Mouse (Mus musculus) heart, embryonic 14.5 days (tissue): ENCODE results near the gene Zbtb7b. TPM values are rescaled to one million over a fixed set of nuclear protein-coding genes. Genes with fewer than 3 reads are reported as not detected.

Source experiments
- ATAC-seq: fragments of 200-750 bp; cut with Nextera tagmentation; 2 replicates; pipeline ENCODE4 v1.8.0; 2017; ENCODE audit warnings: low read depth, moderate TSS enrichment; ENCODE audit not compliant: insufficient number of reproducible peaks, insufficient read depth, low FRiP score
- H3K27ac ChIP-seq, 2 experiments: fragments of 200-500 bp in 1 of 2; fragments of 300-500 bp in 1 of 2; sonication (generic) in 1 of 2; replicated peaks in 1 of 2; 2 replicates each; pipeline ENCODE4 v1.5.1; 2012 to 2014; ENCODE audit warnings: low read depth in 2 of 2, low read length in 2 of 2, control low read depth in 1 of 2, mild to moderate bottlenecking in 1 of 2, mixed read lengths in 1 of 2; ENCODE audit not compliant: control insufficient read depth in 1 of 2, insufficient read depth in 1 of 2
- H3K27me3 ChIP-seq: fragments of 300-500 bp; sonication (generic); 2 replicates; pipeline ENCODE4 v1.6.1; 2014; ENCODE audit warnings: mild to moderate bottlenecking, low read length, control low read depth; ENCODE audit not compliant: control insufficient read depth, insufficient read depth
- H3K36me3 ChIP-seq: fragments of 300-500 bp; sonication (generic); 2 replicates; pipeline ENCODE4 v1.6.1; 2014; ENCODE audit warnings: mild to moderate bottlenecking, control low read depth, low read length, mixed read lengths; ENCODE audit not compliant: control insufficient read depth, insufficient read depth
- H3K4me1 ChIP-seq, 2 experiments: fragments of 200-500 bp in 1 of 2; fragments of 300-500 bp in 1 of 2; sonication (generic) in 1 of 2; 2 replicates each; pipeline ENCODE4 v1.6.1; 2012 to 2014; ENCODE audit warnings: low read length in 2 of 2, control low read depth in 1 of 2, mixed read lengths in 1 of 2; ENCODE audit not compliant: control insufficient read depth in 2 of 2, insufficient read depth in 2 of 2
- H3K4me2 ChIP-seq: fragments of 300-500 bp; sonication (generic); 2 replicates; pipeline ENCODE4 v1.6.1; 2014; ENCODE audit warnings: mild to moderate bottlenecking, low read length
- H3K4me3 ChIP-seq, 2 experiments: fragments of 200-500 bp in 1 of 2; fragments of 300-500 bp in 1 of 2; sonication (generic) in 1 of 2; 2 replicates each; pipeline ENCODE4 v1.5.1; 2012 to 2014; ENCODE audit warnings: low read length in 2 of 2, mild to moderate bottlenecking in 2 of 2, control low read depth in 1 of 2, low read depth in 1 of 2, moderate library complexity in 1 of 2; ENCODE audit not compliant: control insufficient read depth in 1 of 2, insufficient read depth in 1 of 2
- H3K9ac ChIP-seq: fragments of 300-500 bp; sonication (generic); 2 replicates; pipeline ENCODE4 v1.6.1; 2014; ENCODE audit warnings: mild to moderate bottlenecking, low read length
- H3K9me3 ChIP-seq: fragments of 300-500 bp; sonication (generic); 2 replicates; pipeline ENCODE4 v1.6.1; 2016; ENCODE audit warnings: low read length, control low read depth; ENCODE audit not compliant: control insufficient read depth
- WGBS: fragments of 180-500 bp; shearing (Covaris S2); extraction: QIAGEN DNeasy Blood & Tissue Kit; methylation state at CpG from one replicate; pipeline ENCODE4 v1.1.7; 2014; 5-methylcytosine and 5-hydroxymethylcytosine counted together
- polyA plus RNA-seq: library from polyadenylated mRNA; unstranded; fragments of >200 nt; fragmentation: Nextera tagmentation; extraction: Ambion mirVana; gene quantifications from 2 replicates; pipeline ENCODE4 v1.2.1, GENCODE M21; 2014

Zbtb7b gene
- polyA plus RNA-seq, 1 experiment from 2014 or later: 1.8 TPM

DNA sequence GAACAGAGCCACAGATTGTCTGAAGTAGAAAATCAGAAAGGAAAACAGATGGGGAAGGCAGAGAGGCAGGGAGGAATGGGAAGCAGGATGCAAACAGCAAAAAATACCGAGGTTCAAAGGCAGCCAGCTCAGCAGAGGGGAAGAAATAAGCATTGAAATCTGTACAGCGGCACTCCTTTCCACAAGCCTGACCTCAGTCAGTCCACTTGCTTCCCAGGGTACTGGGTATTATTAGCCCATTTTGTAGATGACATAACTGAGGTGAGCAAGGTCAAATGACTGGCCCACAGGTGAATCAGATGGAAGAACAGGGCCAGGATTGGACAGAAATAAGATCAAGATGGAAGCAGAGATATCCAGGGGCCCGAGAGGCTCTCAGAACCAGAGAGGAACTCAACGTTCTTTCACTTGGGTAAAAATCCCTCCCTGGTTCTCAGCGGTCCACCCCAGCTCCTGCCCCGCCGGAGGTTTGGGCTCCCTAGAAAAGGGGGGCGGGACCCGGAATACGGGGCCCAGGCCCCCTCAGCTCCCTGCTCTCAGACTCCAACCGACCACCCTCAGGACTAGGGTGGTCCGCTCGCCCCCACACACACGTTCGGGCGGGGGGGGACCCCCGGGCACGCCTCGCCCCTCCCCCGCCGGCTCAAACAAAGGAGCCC lies 57.4 kb downstream of the Zbtb7b start:
- H3K36me3 ChIP-seq: peaks cover 25% of the 10 kb centered on the region
- peaks cover 8 to 9% of the 10 kb centered on the region in 2 experiments; a peak in 3 of 4 replicates for H3K4me1 ChIP-seq
- H3K27me3 ChIP-seq: no peaks in the 10 kb centered on the region
- H3K4me2 ChIP-seq: peak overlapping the region; percentile 91
- H3K4me3 ChIP-seq: peak overlapping the region; percentile 85 to 92
- H3K27ac ChIP-seq: peak overlapping the region; percentile 42 to 79
- under 1% methylated on average over 19 of the region's 21 CpGs for WGBS
- no peak for ATAC-seq
- H3K9me3 ChIP-seq: no peaks in the 10 kb centered on the region
- peak overlapping the region; percentile 92 for H3K9ac ChIP-seq

DNA sequence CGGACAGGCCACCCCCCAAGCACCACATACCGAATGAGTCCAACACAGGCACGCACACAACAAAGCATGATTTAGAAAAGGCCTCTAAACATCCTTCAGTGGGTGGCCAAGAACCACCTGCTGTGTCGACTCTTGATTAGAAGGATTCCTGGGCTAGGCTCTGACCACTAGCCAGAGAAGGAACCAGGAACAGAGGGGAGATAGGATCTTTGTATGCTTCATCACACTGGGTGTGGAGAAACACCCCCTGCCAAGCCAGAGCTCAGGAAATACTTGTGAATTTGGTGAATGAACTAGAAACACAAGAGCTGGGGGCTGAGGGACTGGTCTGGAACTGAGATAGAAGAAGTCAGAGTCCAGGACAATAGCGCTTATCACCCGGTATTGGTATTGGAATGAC lies 58.0 kb downstream of the Zbtb7b start:
- no peak for ATAC-seq
- WGBS: 18% methylated on average over 6 of the region's 6 CpGs
- Histone ChIP-seq H3K9ac (peak overlapping the region; percentile 92), H3K4me2 (peak overlapping the region; percentile 91), H3K27me3 (no peaks in the 10 kb centered on the region), H3K9me3 (no peaks in the 10 kb centered on the region), H3K36me3 (peaks cover 22% of the 10 kb centered on the region), H3K27ac (no peak overlapping the region), H3K4me1 (peaks cover 8 to 9% of the 10 kb centered on the region in 2 experiments; a peak in 3 of 4 replicates), H3K4me3 (peak overlapping the region; percentile 85 to 92; a peak in 3 of 4 replicates)

- Histone ChIP-seq H3K9me3 (no peaks in the 10 kb centered on the region), H3K27ac (no peak overlapping the region), H3K27me3 (no peaks in the 10 kb centered on the region), H3K36me3 (peaks cover 22% of the 10 kb centered on the region), H3K9ac (no peak overlapping the region), H3K4me3 (no peak overlapping the region), H3K4me2 (no peak overlapping the region), H3K4me1 (peaks cover 11 to 15% of the 10 kb centered on the region in 2 experiments; a peak in 3 of 4 replicates)
- no peak for ATAC-seq
- WGBS: 74% methylated on average over 11 of the region's 11 CpGs
Observed at GRCm38 (mm10) chr3:89333053-89333452, 61.5 kb downstream of the Zbtb7b start.

DNA sequence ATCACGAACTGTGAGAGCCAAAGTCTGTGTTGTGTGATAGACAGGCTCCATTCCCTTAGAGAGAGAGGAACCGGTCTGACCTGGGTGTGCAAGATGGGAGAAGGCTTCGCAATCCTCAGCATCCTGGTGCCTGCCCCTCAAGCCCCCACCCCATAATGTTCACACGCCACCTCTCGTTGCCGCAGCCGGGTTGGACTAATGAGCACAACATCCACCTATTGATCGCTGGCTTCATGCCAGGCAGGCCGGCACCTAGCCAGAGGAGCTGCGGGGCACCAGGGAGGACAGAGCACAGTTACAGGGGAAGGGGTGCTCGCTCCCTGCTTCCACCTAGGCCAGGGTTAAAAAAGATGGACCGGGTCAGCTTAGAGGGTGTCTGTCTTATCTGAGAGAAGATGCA lies 62.1 kb downstream of the Zbtb7b start:
- ATAC-seq: no peak
- H3K9me3 ChIP-seq: no peaks in the 10 kb centered on the region
- H3K27me3 ChIP-seq: peaks cover 3% of the 10 kb centered on the region; the same call in 1 of the 2 replicates
- no peak overlapping the region for H3K27ac ChIP-seq
- no peak overlapping the region for H3K4me2 ChIP-seq
- WGBS: 59% methylated on average over 12 of the region's 12 CpGs
- H3K4me1 ChIP-seq: peaks cover 10 to 15% of the 10 kb centered on the region in 2 experiments; a peak in 3 of 4 replicates
- no peak overlapping the region for H3K9ac ChIP-seq
- peaks cover 22% of the 10 kb centered on the region for H3K36me3 ChIP-seq
- no peak overlapping the region for H3K4me3 ChIP-seq

GRCm38 (mm10) chr3:89332013-89332412 lies 62.6 kb downstream of the Zbtb7b start:
- no peak overlapping the region for H3K4me3 ChIP-seq
- ATAC-seq: no peak
- H3K27ac ChIP-seq: no peak overlapping the region
- H3K36me3 ChIP-seq: peaks cover 22% of the 10 kb centered on the region
- H3K9ac ChIP-seq: no peak overlapping the region
- 74% methylated on average over 10 of the region's 10 CpGs for WGBS
- peaks cover 10 to 13% of the 10 kb centered on the region in 2 experiments; a peak in 3 of 4 replicates for H3K4me1 ChIP-seq
- H3K9me3 ChIP-seq: no peaks in the 10 kb centered on the region
- no peak overlapping the region for H3K4me2 ChIP-seq
- H3K27me3 ChIP-seq: peaks cover 5% of the 10 kb centered on the region; the same call in 1 of the 2 replicates

DNA sequence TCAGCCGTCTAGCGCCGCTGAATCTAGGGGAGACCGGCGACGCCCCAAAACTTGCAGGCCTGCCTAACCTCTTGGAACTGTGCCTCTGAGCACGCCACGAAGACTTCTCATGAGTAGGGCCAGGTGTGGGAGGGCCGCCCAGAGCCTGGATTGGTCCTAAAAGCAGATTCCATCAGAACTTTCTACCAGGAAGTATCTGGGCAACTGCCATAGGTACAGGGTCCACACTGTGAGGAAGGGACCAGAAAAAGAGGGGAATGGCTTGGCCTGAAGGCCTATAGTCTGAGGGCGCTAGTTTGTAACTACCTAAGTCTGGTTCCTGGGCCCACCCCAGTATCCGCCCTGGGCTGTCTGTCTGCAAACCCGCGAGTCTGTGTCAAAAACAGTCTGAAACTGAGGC lies 63.0 kb downstream of the Zbtb7b start:
- ATAC-seq: no peak
- H3K36me3 ChIP-seq: peaks cover 22% of the 10 kb centered on the region
- H3K4me3 ChIP-seq: no peak overlapping the region
- H3K4me1 ChIP-seq: peaks cover 8 to 9% of the 10 kb centered on the region in 2 experiments; a peak in 3 of 4 replicates
- WGBS: 72% methylated on average over 13 of the region's 13 CpGs
- no peak overlapping the region for H3K27ac ChIP-seq
- peaks cover 5% of the 10 kb centered on the region; the same call in 1 of the 2 replicates for H3K27me3 ChIP-seq
- H3K9me3 ChIP-seq: no peaks in the 10 kb centered on the region
- no peak overlapping the region for H3K9ac ChIP-seq
- H3K4me2 ChIP-seq: no peak overlapping the region

DNA sequence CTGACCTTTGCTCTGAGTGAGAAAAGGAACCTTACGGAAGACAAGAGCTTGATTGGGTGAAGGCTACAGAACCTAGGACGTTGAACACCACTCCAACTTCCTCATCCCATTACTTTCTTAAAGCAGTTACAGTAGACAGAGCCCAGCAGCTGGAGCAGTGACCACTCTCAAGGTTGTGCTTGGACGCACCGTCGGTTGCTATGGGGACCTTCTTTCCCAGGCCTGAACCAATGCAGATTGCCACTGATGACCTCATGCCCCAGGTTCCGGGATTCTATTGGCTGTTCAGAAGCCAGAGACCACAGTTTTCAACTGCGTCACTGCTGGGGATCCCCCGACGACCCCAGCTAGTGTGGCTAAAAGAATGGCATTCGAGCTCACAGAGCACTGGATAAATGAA lies 63.6 kb downstream of the Zbtb7b start:
- H3K9ac ChIP-seq: no peak overlapping the region
- no peaks in the 10 kb centered on the region for H3K9me3 ChIP-seq
- WGBS: 21% methylated on average over 10 of the region's 10 CpGs
- peaks cover 5% of the 10 kb centered on the region; the same call in 1 of the 2 replicates for H3K27me3 ChIP-seq
- peaks cover 5 to 8% of the 10 kb centered on the region in 2 experiments; a peak in 2 of 4 replicates for H3K4me1 ChIP-seq
- H3K4me2 ChIP-seq: no peak overlapping the region
- H3K36me3 ChIP-seq: peaks cover 22% of the 10 kb centered on the region
- no peak overlapping the region for H3K4me3 ChIP-seq
- no peak for ATAC-seq
- no peak overlapping the region for H3K27ac ChIP-seq
